Mouse (Mus musculus): ENCODE measurements at regions not wholly inside any gene's neighbourhood (a gene's known extent, or its start where the extent isn't known, plus 50 kb on each side); places are given as distances from the start of the nearest gene placed in this dataset.
A peak's percentile ranks its signal among the peaks of the same experiment; 100 is the strongest.

- no peak for DNase-seq (ENCODE audit: low read depth, low spot score)
Observed at GRCm38 (mm10) chrX:64080717-64081116, 71.3 kb downstream of the Gm6760 start.

GRCm38 (mm10) chrX:64058389-64058788, 93.6 kb downstream of the Gm6760 start:
- peak; percentile 18 for DNase-seq (ENCODE audit: low read depth, low spot score)

GRCm38 (mm10) chrX:64056776-64057175, 95.2 kb downstream of the Gm6760 start:
- no peak for DNase-seq (ENCODE audit: low read depth, low spot score)

Data from A20 (cell line).